Mouse (Mus musculus) neural tube, embryonic 11.5 days (tissue): ENCODE results near the gene Mcat. TPM values are rescaled to one million over a fixed set of nuclear protein-coding genes. Genes with fewer than 3 reads are reported as not detected.

ENCODE experiments used
- ATAC-seq: fragments of 200-750 bp; cut with Nextera tagmentation; 2 replicates; pipeline ENCODE4 v1.8.0; 2017; ENCODE audit warnings: moderate number of reproducible peaks, mild to moderate bottlenecking, moderate TSS enrichment, moderate library complexity; ENCODE audit not compliant: insufficient read depth, low FRiP score, low TSS enrichment
- DNase-seq: peaks from one replicate; pipeline ENCODE4 v3.0.0-alpha.2; 2015; ENCODE audit warnings: low spot score
- H3K27ac ChIP-seq: fragments of 300-500 bp; sonication (generic); 2 replicates; pipeline ENCODE4 v1.5.1; 2014; ENCODE audit warnings: low read depth, mild to moderate bottlenecking, low read length
- H3K27me3 ChIP-seq: fragments of 300-500 bp; sonication (generic); 2 replicates; pipeline ENCODE4 v1.6.1; 2014; ENCODE audit warnings: mild to moderate bottlenecking, low read length, mixed read lengths; ENCODE audit not compliant: control insufficient read depth, insufficient read depth
- H3K36me3 ChIP-seq: fragments of 300-500 bp; sonication (generic); 2 replicates; pipeline ENCODE4 v1.6.1; 2014; ENCODE audit warnings: mild to moderate bottlenecking, low read length, moderate library complexity, mixed read lengths; ENCODE audit not compliant: control insufficient read depth, insufficient read depth
- H3K4me1 ChIP-seq: fragments of 300-500 bp; sonication (generic); 2 replicates; pipeline ENCODE4 v1.6.1; 2014; ENCODE audit warnings: low read length, mixed read lengths; ENCODE audit not compliant: control insufficient read depth, insufficient read depth
- H3K4me2 ChIP-seq: fragments of 300-500 bp; sonication (generic); 2 replicates; pipeline ENCODE4 v1.6.1; 2014; ENCODE audit warnings: low read depth, mild to moderate bottlenecking, moderate library complexity
- H3K4me3 ChIP-seq: fragments of 300-500 bp; sonication (generic); 2 replicates; pipeline ENCODE4 v1.5.1; 2014; ENCODE audit warnings: low read depth, low read length
- H3K9ac ChIP-seq: fragments of 300-500 bp; sonication (generic); 2 replicates; pipeline ENCODE4 v1.6.1; 2014; ENCODE audit warnings: mild to moderate bottlenecking, low read length
- H3K9me3 ChIP-seq: fragments of 300-500 bp; sonication (generic); 2 replicates; pipeline ENCODE4 v1.6.1; 2016; ENCODE audit warnings: low read length; ENCODE audit not compliant: control insufficient read depth
- WGBS: fragments of 180-500 bp; shearing (Covaris S2); extraction: QIAGEN DNeasy Blood & Tissue Kit; methylation state at CpG from one replicate; pipeline ENCODE4 v1.1.7; 2014; 5-methylcytosine and 5-hydroxymethylcytosine counted together
- polyA plus RNA-seq: library from polyadenylated mRNA; unstranded; fragments of >200 nt; fragmentation: Nextera tagmentation; extraction: Ambion mirVana; gene quantifications from 2 replicates; pipeline ENCODE4 v1.2.1, GENCODE M21; 2014

Gene Mcat
- polyA plus RNA-seq, 1 experiment from 2014 or later, result 43.8 TPM

DNA sequence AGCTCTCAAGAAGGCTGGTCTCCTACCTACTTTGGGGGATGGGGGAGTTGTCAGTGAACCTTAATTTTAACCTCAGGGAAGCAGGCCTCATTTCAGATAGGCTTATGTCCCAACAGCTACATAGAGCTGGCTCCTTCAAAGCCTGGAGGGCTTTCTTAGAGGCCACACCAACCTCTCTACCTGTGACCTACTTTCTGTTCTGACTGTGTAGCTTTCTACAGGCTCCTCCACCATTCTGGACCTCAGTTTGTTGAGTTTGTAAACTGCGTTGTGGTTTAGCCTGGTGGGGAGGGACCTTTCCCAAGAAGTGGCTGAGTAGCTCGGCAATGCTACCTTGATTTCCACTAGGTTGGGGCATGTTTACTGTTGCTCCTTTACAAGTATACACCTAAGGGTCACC is 35.8 kb downstream of the Mcat start:
- H3K4me3 ChIP-seq, result no peak overlapping the region
- H3K4me2 ChIP-seq, result no peak overlapping the region; the same call in 1 of the 2 replicates
- 84% methylated on average over 2 of the region's 2 CpGs for WGBS
- no peak overlapping the region for H3K27ac ChIP-seq
- DNase-seq, result no peak
- ATAC-seq, result no peak
- H3K4me1 ChIP-seq, result peaks cover 13% of the 10 kb centered on the region
- no peak overlapping the region for H3K9ac ChIP-seq
- H3K9me3 ChIP-seq, result no peaks in the 10 kb centered on the region
- no peaks in the 10 kb centered on the region for H3K36me3 ChIP-seq
- peaks cover 29% of the 10 kb centered on the region for H3K27me3 ChIP-seq

DNA sequence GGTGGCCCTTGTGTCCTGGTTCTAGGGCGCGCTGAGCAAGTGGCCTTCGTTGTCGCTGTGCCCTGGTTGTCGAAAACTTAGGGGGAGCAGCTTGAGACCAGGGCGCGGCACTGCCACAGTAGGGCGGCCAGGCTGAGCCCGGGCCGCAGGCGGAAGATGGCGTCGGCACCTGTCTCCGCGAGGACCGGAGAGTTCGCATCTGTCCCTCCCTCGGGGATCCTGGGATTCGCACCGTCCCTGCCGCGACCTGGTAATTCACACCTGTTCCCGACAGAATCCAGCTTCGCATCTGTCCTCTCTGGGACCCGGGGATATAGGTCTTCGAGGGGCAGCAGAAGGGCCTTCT is 36.5 kb downstream of the Mcat start:
- Histone ChIP-seq H3K9me3 (no peaks in the 10 kb centered on the region), H3K4me3 (peak overlapping the region; percentile 50), H3K27me3 (peaks cover 29% of the 10 kb centered on the region), H3K9ac (peak overlapping the region; percentile 55), H3K36me3 (no peaks in the 10 kb centered on the region), H3K4me1 (peaks cover 13% of the 10 kb centered on the region), H3K27ac (no peak overlapping the region), H3K4me2 (peak overlapping the region; percentile 95)
- ATAC-seq, result no peak
- under 1% methylated on average over 26 of the region's 26 CpGs for WGBS
- DNase-seq, result no peak

DNA sequence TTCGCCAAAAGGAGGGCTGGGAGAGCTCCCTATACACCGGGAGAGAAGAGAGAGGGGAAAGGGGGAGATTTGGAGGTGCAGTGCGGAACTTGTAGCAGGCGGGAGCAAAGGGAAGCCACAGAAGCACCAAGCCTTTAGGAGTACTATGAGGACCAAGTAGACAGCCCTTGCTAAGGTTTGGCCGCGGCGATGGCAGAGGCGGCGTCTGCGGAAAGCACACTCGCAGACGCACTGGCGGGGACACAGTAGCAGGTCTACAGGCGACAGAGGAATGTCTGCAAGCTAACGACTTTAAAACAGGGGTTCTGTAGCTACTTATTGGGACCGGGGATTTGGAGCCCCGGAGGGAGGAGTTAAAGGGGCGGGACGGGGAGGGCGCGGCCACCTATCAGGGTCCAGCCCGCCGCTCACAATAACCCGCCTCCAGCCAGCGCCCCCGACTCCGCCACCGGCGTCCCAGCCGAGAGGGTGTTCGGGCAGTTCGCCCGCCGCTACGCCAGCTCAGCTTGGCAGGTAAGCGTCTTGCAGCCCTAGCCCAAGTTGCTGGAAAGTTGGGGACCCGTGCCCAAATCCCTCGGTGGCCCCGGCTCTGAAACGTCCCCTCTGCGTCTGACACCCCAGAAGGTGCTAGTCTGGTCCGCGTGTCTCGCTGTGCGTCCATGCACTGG is 37.0 kb downstream of the Mcat start, which contains the start of gene Bik:
TSS of gene Bik (plus strand) at position 439 of the 668 bp plus-strand sequence.
- H3K36me3 ChIP-seq, result no peaks in the 10 kb centered on the region
- no peak within 1 kb of the TSS for H3K27ac ChIP-seq
- H3K9ac ChIP-seq, result peak within 1 kb of the TSS; percentile 55
- under 1% methylated on average over 45 of the region's 45 CpGs for WGBS
- H3K4me3 ChIP-seq, result peak within 1 kb of the TSS; percentile 50
- peak within 1 kb of the TSS; percentile 95 for H3K4me2 ChIP-seq
- DNase-seq (peak; percentile 75), ATAC-seq (peak; percentile 60; the same call in 1 of the 2 replicates)
- peaks cover 29% of the 10 kb centered on the region for H3K27me3 ChIP-seq
- H3K4me1 ChIP-seq, result peaks cover 13% of the 10 kb centered on the region
- H3K9me3 ChIP-seq, result no peaks in the 10 kb centered on the region

DNA sequence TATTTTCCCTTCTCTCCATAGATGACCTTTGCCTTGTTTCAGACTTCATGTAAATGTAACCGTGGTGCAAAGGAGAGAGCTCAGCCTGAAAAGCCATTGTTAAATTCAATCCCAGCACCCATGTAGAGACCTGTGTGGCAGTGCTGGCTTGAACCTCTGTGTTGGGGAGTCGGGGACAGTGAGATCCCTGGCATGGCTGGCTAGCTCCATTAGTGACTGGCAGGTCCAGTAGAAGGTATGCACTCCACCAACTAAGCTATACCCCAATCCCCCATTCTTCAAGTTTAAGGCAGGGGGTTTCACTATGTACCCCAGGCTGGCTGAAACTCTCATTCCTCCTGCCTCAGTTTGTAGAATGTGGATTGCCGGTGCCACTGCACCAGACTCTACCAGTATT is 39.3 kb downstream of the Mcat start:
- no peak overlapping the region for H3K4me3 ChIP-seq
- no peak overlapping the region for H3K9ac ChIP-seq
- H3K27ac ChIP-seq, result no peak overlapping the region
- H3K4me2 ChIP-seq, result no peak overlapping the region
- 89% methylated on average over 3 of the region's 3 CpGs for WGBS
- ATAC-seq (no peak), DNase-seq (no peak)
- no peaks in the 10 kb centered on the region for H3K9me3 ChIP-seq
- peaks cover 13% of the 10 kb centered on the region for H3K4me1 ChIP-seq
- H3K36me3 ChIP-seq, result no peaks in the 10 kb centered on the region
- H3K27me3 ChIP-seq, result peaks cover 29% of the 10 kb centered on the region

DNA sequence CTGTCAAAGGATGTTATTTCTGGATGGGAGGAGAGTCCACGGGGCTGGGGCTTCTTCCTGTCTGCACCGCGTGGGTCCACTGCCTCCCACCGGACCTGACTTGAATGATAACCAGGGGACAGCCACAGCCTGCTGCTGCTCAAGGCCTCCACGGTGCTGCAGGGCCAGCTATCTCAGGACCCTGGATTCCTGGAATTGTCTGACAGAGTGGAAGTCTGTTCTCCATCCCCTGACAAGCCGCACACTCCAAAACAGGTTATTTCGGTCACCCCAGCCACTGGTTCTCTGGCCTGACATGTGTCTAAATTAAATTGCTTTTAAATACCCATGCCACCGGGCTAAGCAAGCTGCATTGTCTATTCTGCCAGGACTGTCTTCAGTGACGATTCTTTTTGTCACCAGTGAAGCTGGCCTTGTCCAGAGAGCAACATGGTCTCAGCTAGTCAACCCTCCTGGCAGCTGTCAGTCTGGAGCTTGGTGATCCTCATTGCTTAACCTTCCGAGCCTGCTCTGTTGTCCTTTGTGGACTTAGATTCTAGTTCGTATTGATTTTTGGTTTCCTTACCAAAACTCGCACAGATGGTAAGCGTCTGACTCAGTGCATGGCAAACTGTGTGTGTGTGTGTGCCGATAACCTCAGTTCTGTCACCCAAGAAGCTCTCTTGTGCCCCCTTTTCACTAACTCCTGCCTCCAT is 39.8 kb downstream of the Mcat start:
- H3K4me2 ChIP-seq, result no peak overlapping the region
- no peak for ATAC-seq
- no peak overlapping the region for H3K27ac ChIP-seq
- no peak overlapping the region for H3K4me3 ChIP-seq
- H3K9ac ChIP-seq, result no peak overlapping the region
- no peaks in the 10 kb centered on the region for H3K36me3 ChIP-seq
- peak; percentile 15 for DNase-seq
- 64% methylated on average over 14 of the region's 14 CpGs for WGBS
- no peaks in the 10 kb centered on the region for H3K9me3 ChIP-seq
- H3K4me1 ChIP-seq, result peaks cover 13% of the 10 kb centered on the region
- peaks cover 29% of the 10 kb centered on the region for H3K27me3 ChIP-seq

DNA sequence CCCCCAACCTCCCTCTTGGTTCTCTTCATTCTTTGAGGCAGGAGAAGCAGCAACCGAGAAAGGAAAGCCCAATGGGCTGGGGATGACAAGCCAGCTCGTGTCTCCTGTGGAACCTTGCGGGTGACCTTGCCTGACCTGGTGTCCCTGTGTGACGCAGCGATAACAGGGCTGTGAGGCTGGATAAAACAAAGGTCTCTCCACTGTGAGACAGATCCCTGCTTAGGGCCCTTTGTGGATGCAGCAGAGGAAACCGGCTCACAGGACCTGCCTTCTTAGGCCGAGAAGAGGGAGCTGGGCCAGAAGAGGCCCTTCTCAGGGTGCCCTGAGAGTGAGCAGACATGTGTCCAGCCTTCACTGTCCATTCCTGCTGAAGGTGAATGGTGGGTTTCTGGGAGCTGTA is 40.4 kb downstream of the Mcat start:
- H3K27ac ChIP-seq, result no peak overlapping the region
- ATAC-seq, result no peak
- H3K4me2 ChIP-seq, result no peak overlapping the region
- peaks cover 28% of the 10 kb centered on the region for H3K27me3 ChIP-seq
- no peak overlapping the region for H3K4me3 ChIP-seq
- peaks cover 13% of the 10 kb centered on the region for H3K4me1 ChIP-seq
- peak; percentile 27 for DNase-seq
- H3K9ac ChIP-seq, result no peak overlapping the region
- no peaks in the 10 kb centered on the region for H3K36me3 ChIP-seq
- WGBS, result 32% methylated on average over 7 of the region's 7 CpGs
- no peaks in the 10 kb centered on the region for H3K9me3 ChIP-seq

DNA sequence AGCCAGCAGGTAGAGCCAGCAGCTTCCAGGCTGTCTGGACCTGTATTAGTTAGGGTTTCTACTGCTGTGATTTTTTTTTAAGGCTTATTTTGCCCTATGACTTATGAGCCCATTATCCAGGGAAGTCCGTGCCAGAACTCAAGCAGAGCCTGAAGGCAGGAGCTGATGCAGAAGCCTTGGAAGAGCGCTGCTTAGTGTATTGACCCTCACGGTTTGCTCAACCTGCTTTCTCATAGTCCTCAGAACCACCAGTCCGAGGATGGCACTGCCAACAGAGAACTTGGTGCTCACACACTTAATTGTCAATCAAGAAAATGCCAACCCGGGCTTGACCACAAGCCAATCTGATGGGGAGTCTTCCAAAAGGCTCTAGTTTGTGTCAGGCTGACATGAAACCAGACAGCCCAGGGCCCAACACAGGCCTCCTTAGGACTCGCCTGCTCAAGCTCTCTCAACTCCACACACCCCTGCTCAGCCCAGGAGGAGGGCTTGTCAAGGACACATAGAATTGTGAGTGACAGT is 42.7 kb downstream of the Mcat start:
- Histone ChIP-seq H3K9ac (no peak overlapping the region), H3K27ac (no peak overlapping the region), H3K36me3 (no peaks in the 10 kb centered on the region), H3K27me3 (peaks cover 7% of the 10 kb centered on the region), H3K4me1 (peaks cover 3% of the 10 kb centered on the region; the same call in 1 of the 2 replicates), H3K4me3 (no peak overlapping the region), H3K9me3 (no peaks in the 10 kb centered on the region), H3K4me2 (no peak overlapping the region)
- ATAC-seq, result no peak
- no peak for DNase-seq
- WGBS, result 81% methylated on average over 6 of the region's 6 CpGs

DNA sequence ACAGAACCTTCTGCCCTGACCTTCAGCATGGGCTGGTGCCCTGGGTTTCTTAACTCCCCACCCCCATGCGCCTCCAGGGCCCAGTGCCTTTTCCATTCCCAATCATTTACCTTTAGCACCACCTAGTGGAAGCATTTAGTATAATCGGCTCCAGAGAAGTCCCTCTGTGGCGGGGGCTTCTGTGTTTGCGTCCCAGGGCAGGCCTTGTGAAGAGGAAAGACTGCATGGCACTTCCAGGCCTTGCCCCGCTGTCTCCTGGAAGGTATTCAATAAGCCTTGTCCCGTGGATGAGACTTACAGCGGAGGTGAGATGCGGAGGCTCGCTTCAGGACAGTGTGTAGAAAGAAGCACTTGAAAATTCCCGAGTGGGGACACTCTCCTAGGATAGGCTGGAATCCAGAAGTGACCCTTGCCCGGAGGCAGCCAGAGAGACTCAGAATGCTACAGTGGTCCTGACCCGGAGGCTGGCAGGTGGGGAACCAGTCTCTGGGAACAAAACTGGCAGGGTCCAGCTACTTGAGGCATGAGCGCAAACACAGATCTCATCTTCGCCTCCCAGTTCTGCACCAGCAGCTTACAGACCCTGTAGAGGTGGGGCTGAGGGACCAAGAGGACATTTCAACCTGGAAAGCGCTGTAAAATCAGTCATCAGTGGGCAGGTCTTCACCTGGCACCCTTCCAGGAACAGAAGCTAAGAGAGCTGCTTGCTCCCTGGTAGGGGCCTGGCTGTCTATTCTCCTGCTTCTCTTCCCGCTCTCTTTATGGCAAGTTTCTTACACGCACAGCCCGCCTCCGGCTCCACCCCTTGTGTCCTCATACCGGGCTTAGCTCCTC is 45.2 kb downstream of the Mcat start:
- no peaks in the 10 kb centered on the region for H3K9me3 ChIP-seq
- H3K27me3 ChIP-seq, result no peaks in the 10 kb centered on the region
- no peak overlapping the region for H3K4me2 ChIP-seq
- 0 out of 2 replicates have a peak overlapping the region, but pooled peaks have one; percentile 7 for H3K9ac ChIP-seq
- WGBS, result 37% methylated on average over 20 of the region's 20 CpGs
- H3K4me3 ChIP-seq, result no peak overlapping the region
- DNase-seq (peak; percentile 71), ATAC-seq (no peak)
- no peaks in the 10 kb centered on the region for H3K4me1 ChIP-seq
- no peak overlapping the region for H3K27ac ChIP-seq
- no peaks in the 10 kb centered on the region for H3K36me3 ChIP-seq
